Mouse (Mus musculus): ENCODE results near the gene 2810408A11Rik. TPM values are rescaled to one million over a fixed set of nuclear protein-coding genes. Genes with fewer than 3 reads are reported as not detected.

The 2810408A11Rik gene
- polyA plus RNA-seq, 1 experiment from 2014 or later = 8.4 TPM

GRCm38 (mm10) chr11:69883527-69884151 lies 17.1 kb downstream of the 2810408A11Rik start:
- H3K27me3 ChIP-seq = no peaks in the 10 kb centered on the region
- H3K4me3 ChIP-seq = no peak overlapping the region
- ATAC-seq (ENCODE audit: insufficient number of reproducible peaks, low FRiP score, low TSS enrichment, low read depth) = no peak
- 83% methylated on average over 8 of the region's 8 CpGs for WGBS
- peaks cover 31% of the 10 kb centered on the region for H3K4me1 ChIP-seq
- H3K27ac ChIP-seq = peak overlapping the region; percentile 55
- no peak overlapping the region for H3K4me2 ChIP-seq
- no peak overlapping the region for H3K9ac ChIP-seq
- H3K36me3 ChIP-seq = no peaks in the 10 kb centered on the region
- no peaks in the 10 kb centered on the region for H3K9me3 ChIP-seq

DNA sequence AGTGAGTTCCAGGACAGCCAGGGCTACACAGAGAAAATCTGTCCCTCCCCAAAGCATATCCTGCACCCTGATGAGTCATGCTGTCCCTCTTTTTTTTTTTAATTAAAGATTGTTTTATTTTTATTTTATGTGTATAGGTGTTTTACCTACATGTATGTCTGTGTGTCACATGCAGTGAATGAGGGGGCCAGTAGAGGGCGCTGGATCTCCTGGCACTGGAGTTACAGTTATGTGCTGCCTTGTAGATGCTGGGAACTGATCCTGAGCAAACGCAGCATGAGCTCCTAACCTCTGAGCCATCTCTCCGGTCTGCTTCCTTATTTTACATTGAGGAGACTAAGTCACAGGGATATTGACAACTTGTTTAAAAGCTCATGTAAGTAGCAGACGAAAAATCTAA lies 17.7 kb downstream of the 2810408A11Rik start:
- no peak for ATAC-seq (ENCODE audit: insufficient number of reproducible peaks, low FRiP score, low TSS enrichment, low read depth)
- H3K36me3 ChIP-seq = no peaks in the 10 kb centered on the region
- no peaks in the 10 kb centered on the region for H3K9me3 ChIP-seq
- H3K9ac ChIP-seq = no peak overlapping the region
- no peaks in the 10 kb centered on the region for H3K27me3 ChIP-seq
- no peak overlapping the region for H3K4me3 ChIP-seq
- 64% methylated on average over 4 of the region's 4 CpGs for WGBS
- H3K4me1 ChIP-seq = peaks cover 37% of the 10 kb centered on the region
- no peak overlapping the region for H3K4me2 ChIP-seq
- H3K27ac ChIP-seq = no peak overlapping the region

GRCm38 (mm10) chr11:69881787-69882670 lies 18.8 kb downstream of the 2810408A11Rik start:
- H3K4me1 ChIP-seq = peaks cover 48% of the 10 kb centered on the region
- H3K27me3 ChIP-seq = no peaks in the 10 kb centered on the region
- H3K9ac ChIP-seq = peak overlapping the region; percentile 47; the same call in 1 of the 2 replicates
- H3K4me2 ChIP-seq = peak overlapping the region; percentile 90
- no peaks in the 10 kb centered on the region for H3K9me3 ChIP-seq
- H3K27ac ChIP-seq = peak overlapping the region; percentile 92
- peak overlapping the region; percentile 55 for H3K4me3 ChIP-seq
- ATAC-seq (ENCODE audit: insufficient number of reproducible peaks, low FRiP score, low TSS enrichment, low read depth) = no peak
- no peaks in the 10 kb centered on the region for H3K36me3 ChIP-seq
- WGBS = 55% methylated on average over 21 of the region's 21 CpGs

DNA sequence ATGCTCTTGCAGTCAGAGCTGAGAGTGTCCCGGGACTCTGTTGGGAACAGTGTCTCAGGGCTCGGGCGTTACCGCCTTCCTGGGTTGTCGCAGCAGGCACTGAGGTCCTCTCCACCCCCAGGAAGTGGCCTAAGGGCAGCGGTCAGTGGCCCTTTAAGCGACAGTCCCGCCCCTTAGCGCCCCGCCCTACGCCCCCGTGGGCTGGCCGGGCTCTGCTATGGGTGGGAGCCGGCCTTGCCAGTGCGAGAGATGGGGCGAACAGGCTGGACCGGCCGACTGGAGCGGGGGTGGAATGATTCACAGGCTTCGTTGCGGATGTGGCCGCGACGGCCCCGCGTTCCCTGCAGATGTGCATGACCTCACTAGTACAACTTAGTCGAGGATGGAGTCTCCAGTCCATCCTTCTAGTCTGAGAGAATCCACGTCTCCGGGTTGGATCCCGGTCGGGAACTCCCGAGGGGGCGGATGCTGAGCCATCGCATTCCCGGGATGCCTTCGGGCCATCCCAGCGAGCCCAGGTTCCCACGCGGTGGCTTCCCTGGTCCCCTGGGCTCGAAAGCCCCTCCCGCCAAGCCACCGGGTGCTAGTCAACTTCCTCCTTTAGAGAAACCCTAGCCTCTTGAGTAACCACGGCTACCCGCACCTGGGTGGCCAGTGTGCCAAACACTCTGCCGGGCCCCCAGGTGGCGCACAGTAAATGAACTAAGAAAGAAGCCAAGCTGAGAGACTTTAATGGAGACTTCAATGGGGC lies 19.8 kb downstream of the 2810408A11Rik start, which contains the start of gene Kctd11:
Gene Kctd11 (minus strand): TSS at position 554 of the 751 bp plus-strand sequence.
- Histone ChIP-seq H3K4me2 (peak within 1 kb of the TSS; percentile 90), H3K9me3 (no peaks in the 10 kb centered on the region), H3K4me3 (peak within 1 kb of the TSS; percentile 55), H3K36me3 (no peaks in the 10 kb centered on the region), H3K4me1 (peaks cover 57% of the 10 kb centered on the region), H3K27me3 (no peaks in the 10 kb centered on the region), H3K9ac (peak within 1 kb of the TSS; percentile 47), H3K27ac (peak within 1 kb of the TSS; percentile 92)
- ATAC-seq (ENCODE audit: insufficient number of reproducible peaks, low FRiP score, low TSS enrichment, low read depth) = peak; percentile 78
- WGBS = under 1% methylated on average over 46 of the region's 46 CpGs

GRCm38 (mm10) chr11:69880506-69880852 lies 20.3 kb downstream of the 2810408A11Rik start:
- Histone ChIP-seq H3K27ac (peak overlapping the region; percentile 92), H3K4me1 (peaks cover 62% of the 10 kb centered on the region), H3K4me3 (peak overlapping the region; percentile 55), H3K9me3 (no peaks in the 10 kb centered on the region), H3K4me2 (peak overlapping the region; percentile 90), H3K36me3 (no peaks in the 10 kb centered on the region), H3K27me3 (no peaks in the 10 kb centered on the region), H3K9ac (peak overlapping the region; percentile 47)
- peak; percentile 32 for ATAC-seq (ENCODE audit: insufficient number of reproducible peaks, low FRiP score, low TSS enrichment, low read depth)
- 0% methylated on average over 18 of the region's 18 CpGs for WGBS

DNA sequence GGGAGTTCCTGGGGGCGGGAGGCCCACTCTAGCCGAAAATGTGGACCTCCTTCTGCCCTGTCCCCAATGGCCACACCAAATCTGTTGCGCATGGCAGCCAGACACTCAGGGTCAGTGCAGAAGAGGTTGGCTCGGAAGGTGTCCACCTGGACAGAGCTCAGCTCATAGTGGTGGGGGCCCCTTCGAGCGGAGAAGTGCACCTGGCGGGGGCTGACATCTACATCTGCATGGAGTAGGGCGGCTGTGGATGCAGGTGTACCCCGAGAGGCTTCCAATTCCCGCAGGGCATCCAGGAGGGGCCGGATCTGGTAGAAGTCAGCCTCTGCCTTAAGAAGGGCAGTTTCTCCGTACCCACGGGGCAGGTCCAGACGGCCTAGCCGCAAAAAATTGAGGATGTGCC lies 21.1 kb downstream of the 2810408A11Rik start:
- Histone ChIP-seq H3K27me3 (no peaks in the 10 kb centered on the region), H3K4me2 (peak overlapping the region; percentile 90), H3K4me1 (peaks cover 62% of the 10 kb centered on the region), H3K9ac (peak overlapping the region; percentile 47; the same call in 1 of the 2 replicates), H3K4me3 (peak overlapping the region; percentile 55), H3K36me3 (no peaks in the 10 kb centered on the region), H3K27ac (peak overlapping the region; percentile 92; the same call in 1 of the 2 replicates), H3K9me3 (no peaks in the 10 kb centered on the region)
- WGBS = 50% methylated on average over 15 of the region's 15 CpGs
- no peak for ATAC-seq (ENCODE audit: insufficient number of reproducible peaks, low FRiP score, low TSS enrichment, low read depth)

- Histone ChIP-seq H3K27ac (no peak overlapping the region), H3K27me3 (no peaks in the 10 kb centered on the region), H3K9ac (no peak overlapping the region), H3K36me3 (no peaks in the 10 kb centered on the region), H3K4me1 (peaks cover 62% of the 10 kb centered on the region), H3K4me3 (peak overlapping the region; percentile 55), H3K9me3 (no peaks in the 10 kb centered on the region), H3K4me2 (peak overlapping the region; percentile 90; the same call in 1 of the 2 replicates)
- ATAC-seq (ENCODE audit: insufficient number of reproducible peaks, low FRiP score, low TSS enrichment, low read depth) = no peak
- 89% methylated on average over 6 of the region's 6 CpGs for WGBS
These were observed 21.8 kb downstream of the 2810408A11Rik start for GRCm38 (mm10) chr11:69878952-69879351.

DNA sequence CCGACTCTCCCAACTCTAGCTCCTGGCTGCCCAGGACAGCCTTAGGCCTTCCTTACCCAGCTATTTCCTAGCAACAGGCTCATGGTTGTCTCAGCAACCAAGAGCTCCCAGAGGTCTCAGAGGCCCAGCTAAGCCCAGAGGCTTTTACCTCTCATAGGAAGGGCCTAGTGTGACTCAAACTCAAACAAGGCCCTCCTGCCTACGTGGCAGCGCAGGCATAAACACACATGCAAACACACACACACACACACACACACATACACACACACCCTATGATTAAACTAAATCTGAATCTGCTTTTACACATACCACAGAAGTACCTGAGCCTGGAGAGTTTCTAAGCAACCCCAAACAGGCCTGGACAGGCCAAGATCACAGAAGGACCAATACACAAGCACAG lies 22.4 kb downstream of the 2810408A11Rik start:
- no peak overlapping the region for H3K4me3 ChIP-seq
- no peaks in the 10 kb centered on the region for H3K27me3 ChIP-seq
- 65% methylated on average over 3 of the region's 3 CpGs for WGBS
- H3K4me1 ChIP-seq = peaks cover 62% of the 10 kb centered on the region
- no peak overlapping the region for H3K9ac ChIP-seq
- H3K4me2 ChIP-seq = 0 out of 2 replicates have a peak overlapping the region, but pooled peaks have one; percentile 90
- H3K36me3 ChIP-seq = no peaks in the 10 kb centered on the region
- ATAC-seq (ENCODE audit: insufficient number of reproducible peaks, low FRiP score, low TSS enrichment, low read depth) = no peak
- H3K9me3 ChIP-seq = no peaks in the 10 kb centered on the region
- no peak overlapping the region for H3K27ac ChIP-seq

DNA sequence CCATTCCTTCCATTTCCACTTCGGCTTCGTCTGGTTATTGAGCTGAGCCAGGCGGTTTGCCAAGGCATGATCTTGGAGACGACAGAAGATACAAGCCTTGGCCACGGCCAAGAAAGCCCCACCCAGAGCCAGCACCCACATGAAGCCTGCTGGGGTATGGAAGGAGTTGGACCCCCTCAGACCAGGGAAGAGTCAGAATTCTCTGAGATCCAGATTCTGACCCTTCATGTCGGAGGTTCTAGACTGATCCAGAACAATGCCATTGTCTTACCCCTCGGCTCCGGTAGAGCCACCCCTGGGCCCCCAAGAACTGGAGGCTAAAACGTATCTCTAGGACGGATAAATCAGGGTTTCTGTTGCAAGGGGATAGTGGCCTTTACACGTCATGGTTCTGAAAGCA lies 22.9 kb downstream of the 2810408A11Rik start, which contains the start of gene Tmem95:
Gene Tmem95 (minus strand): TSS at position 141 of the 400 bp plus-strand sequence.
- WGBS = 77% methylated on average over 11 of the region's 11 CpGs
- no peaks in the 10 kb centered on the region for H3K27me3 ChIP-seq
- peak within 1 kb of the TSS; percentile 19 for H3K4me3 ChIP-seq
- no peak within 1 kb of the TSS for H3K9ac ChIP-seq
- H3K9me3 ChIP-seq = no peaks in the 10 kb centered on the region
- H3K36me3 ChIP-seq = no peaks in the 10 kb centered on the region
- H3K4me2 ChIP-seq = peak within 1 kb of the TSS; percentile 90; the same call in 1 of the 2 replicates
- no peak for ATAC-seq (ENCODE audit: insufficient number of reproducible peaks, low FRiP score, low TSS enrichment, low read depth)
- peaks cover 62% of the 10 kb centered on the region for H3K4me1 ChIP-seq
- peak within 1 kb of the TSS; percentile 74 for H3K27ac ChIP-seq

DNA sequence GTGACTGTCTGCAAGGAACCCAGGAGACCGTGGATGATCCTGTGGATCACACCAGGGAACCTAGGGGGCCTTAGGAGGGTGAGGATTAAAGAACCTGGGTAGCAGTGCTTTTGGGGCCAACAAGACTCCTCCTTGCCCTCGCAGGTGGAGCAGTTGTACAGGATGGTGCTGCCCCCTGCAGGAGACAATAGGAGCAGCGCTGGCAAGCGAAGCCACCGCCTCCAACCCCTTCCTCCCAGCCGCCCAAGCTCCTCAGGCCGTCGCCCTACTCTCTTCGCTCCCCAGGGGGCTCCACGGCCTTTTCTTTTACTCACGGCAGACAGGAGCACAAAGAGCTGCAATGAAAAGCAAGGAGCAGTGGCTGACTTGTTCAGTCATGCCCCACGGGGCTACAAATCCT lies 23.9 kb downstream of the 2810408A11Rik start:
- Histone ChIP-seq H3K4me1 (peaks cover 62% of the 10 kb centered on the region), H3K27ac (peak overlapping the region; percentile 74), H3K4me2 (peak overlapping the region; percentile 39; the same call in 1 of the 2 replicates), H3K27me3 (no peaks in the 10 kb centered on the region), H3K9ac (no peak overlapping the region), H3K9me3 (no peaks in the 10 kb centered on the region), H3K4me3 (peak overlapping the region; percentile 19), H3K36me3 (no peaks in the 10 kb centered on the region)
- WGBS = 4% methylated on average over 12 of the region's 12 CpGs
- ATAC-seq (ENCODE audit: insufficient number of reproducible peaks, low FRiP score, low TSS enrichment, low read depth) = no peak

DNA sequence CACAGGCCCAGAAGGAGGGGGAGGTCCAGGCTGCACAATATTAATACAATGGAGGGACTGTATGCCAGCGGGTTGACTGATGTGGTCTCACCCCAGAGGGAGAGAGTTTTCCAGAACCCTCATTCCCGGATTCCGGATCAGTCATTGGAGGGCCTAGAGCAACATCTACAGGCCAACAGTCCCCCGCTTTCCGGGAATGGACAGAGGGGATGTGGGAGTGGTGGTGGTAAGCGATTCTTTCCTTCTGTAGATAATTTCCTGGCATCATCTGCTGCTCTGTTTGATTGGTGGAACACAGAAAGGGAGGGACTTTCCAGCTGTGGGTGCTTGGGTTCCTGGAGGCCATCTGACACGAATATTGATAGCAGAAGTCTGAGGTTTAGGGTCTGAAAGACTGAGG lies 24.6 kb downstream of the 2810408A11Rik start:
- peak; percentile 31 for ATAC-seq (ENCODE audit: insufficient number of reproducible peaks, low FRiP score, low TSS enrichment, low read depth)
- WGBS = 38% methylated on average over 7 of the region's 7 CpGs
- H3K4me3 ChIP-seq = no peak overlapping the region
- no peaks in the 10 kb centered on the region for H3K36me3 ChIP-seq
- H3K4me1 ChIP-seq = peaks cover 55% of the 10 kb centered on the region
- no peak overlapping the region for H3K4me2 ChIP-seq
- no peak overlapping the region for H3K9ac ChIP-seq
- H3K27ac ChIP-seq = peak overlapping the region; percentile 74
- no peaks in the 10 kb centered on the region for H3K27me3 ChIP-seq
- no peaks in the 10 kb centered on the region for H3K9me3 ChIP-seq

Data from limb, embryonic 15.5 days (tissue).